Mouse (Mus musculus) heart, embryonic 10.5 days (tissue): ENCODE measurements at regions not wholly inside any gene's neighbourhood (a gene's known extent, or its start where the extent isn't known, plus 50 kb on each side); places are given as distances from the start of the nearest gene placed in this dataset.
"Not testable (repeated sequence)": the region's sequence is repeated elsewhere in the genome, so short reads cannot be mapped to it uniquely, and the experiment has no call there.

ENCODE experiments used
- DNase-seq: peaks from one replicate; pipeline ENCODE4 v3.0.0-alpha.2; 2017; ENCODE audit warnings: low spot score
- H3K27ac ChIP-seq: fragments of 300-500 bp; sonication (generic); 2 replicates; pipeline ENCODE4 v1.5.1; 2016; ENCODE audit warnings: mild to moderate bottlenecking
- H3K27me3 ChIP-seq: fragments of 300-500 bp; sonication (generic); 2 replicates; pipeline ENCODE4 v1.6.1; 2016; ENCODE audit warnings: mild to moderate bottlenecking; ENCODE audit not compliant: poor library complexity, insufficient read depth, severe bottlenecking
- H3K36me3 ChIP-seq: fragments of 300-500 bp; sonication (generic); 2 replicates; pipeline ENCODE4 v1.6.1; 2016; ENCODE audit warnings: mild to moderate bottlenecking, moderate library complexity
- H3K4me1 ChIP-seq: fragments of 300-500 bp; sonication (generic); 2 replicates; pipeline ENCODE4 v1.6.1; 2016; ENCODE audit warnings: mild to moderate bottlenecking
- H3K4me3 ChIP-seq: fragments of 300-500 bp; sonication (generic); 2 replicates; pipeline ENCODE4 v1.5.1; 2016; ENCODE audit warnings: mild to moderate bottlenecking, moderate library complexity
- H3K9me3 ChIP-seq: fragments of 300-500 bp; sonication (generic); 2 replicates; pipeline ENCODE4 v1.6.1; 2016; ENCODE audit warnings: mild to moderate bottlenecking, moderate library complexity
- WGBS: fragments of 180-500 bp; shearing (Covaris S2); methylation state at CpG from one replicate; pipeline ENCODE4 v1.1.7; 2016; 5-methylcytosine and 5-hydroxymethylcytosine counted together

- WGBS = 59% methylated on average over 1 of the region's 1 CpGs
- not testable (repeated sequence) for DNase-seq, H3K4me1 ChIP-seq, H3K4me3 ChIP-seq, H3K36me3 ChIP-seq, H3K27me3 ChIP-seq, H3K9me3 ChIP-seq, H3K27ac ChIP-seq
These were observed 825.5 kb downstream of the Dad1 start for GRCm38 (mm10) chr14:53428447-53428846.

- not testable (repeated sequence) for H3K27me3 ChIP-seq, H3K4me1 ChIP-seq, DNase-seq, H3K9me3 ChIP-seq, H3K36me3 ChIP-seq, H3K27ac ChIP-seq, H3K4me3 ChIP-seq
- 84% methylated on average over 10 of the region's 10 CpGs for WGBS
These were observed 826.3 kb downstream of the Dad1 start for GRCm38 (mm10) chr14:53427636-53428035.

DNA sequence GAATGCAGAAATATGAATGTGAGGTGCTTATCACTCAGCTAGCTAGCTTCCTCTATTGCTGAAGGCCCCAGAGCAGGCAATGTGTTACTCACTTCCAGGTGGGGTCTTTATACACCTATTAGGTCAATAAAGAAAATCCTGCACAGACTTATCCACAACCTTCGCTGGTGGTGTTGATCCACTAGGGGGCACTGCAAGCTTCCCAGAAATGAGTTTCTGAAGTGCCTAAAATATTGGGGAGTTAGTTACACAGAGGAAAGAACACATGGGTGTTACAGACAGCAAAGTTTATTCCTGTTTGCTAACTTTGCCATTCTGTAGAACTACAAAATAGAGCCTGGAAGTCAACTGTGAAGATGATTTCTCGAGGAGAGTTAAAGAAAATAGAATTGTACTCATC lies 836.9 kb downstream of the Dad1 start:
- H3K27me3 ChIP-seq, H3K9me3 ChIP-seq, DNase-seq, H3K4me3 ChIP-seq, H3K4me1 ChIP-seq, H3K36me3 ChIP-seq, H3K27ac ChIP-seq: not testable (repeated sequence)
- 52% methylated on average over 2 of the region's 2 CpGs for WGBS

- H3K27ac ChIP-seq, H3K36me3 ChIP-seq, H3K9me3 ChIP-seq, H3K4me1 ChIP-seq, DNase-seq, H3K27me3 ChIP-seq, H3K4me3 ChIP-seq: not testable (repeated sequence)
- 45% methylated on average over 3 of the region's 5 CpGs for WGBS
These were observed 846.2 kb downstream of the Dad1 start for GRCm38 (mm10) chr14:53407500-53408227.

DNA sequence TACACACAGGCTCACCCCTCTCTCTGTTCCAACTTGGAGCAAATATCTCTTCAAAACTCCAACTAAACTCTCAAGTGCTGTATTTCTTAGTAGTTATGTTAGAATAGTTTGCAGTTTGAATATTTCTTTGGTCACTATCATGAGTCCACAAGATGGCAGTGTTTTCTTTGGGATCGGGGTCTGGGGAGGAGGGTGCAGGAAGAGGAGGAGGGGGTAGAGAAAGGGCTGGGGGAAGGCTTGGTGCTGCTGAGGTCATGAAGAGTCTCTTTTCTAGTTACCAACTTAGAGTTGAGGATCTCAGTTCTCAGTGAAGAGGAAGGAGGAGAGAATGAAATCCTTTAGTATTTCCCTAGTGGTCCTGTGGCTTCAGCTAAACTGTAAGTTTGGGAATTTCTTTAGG lies 863.6 kb downstream of the Dad1 start:
- WGBS = no CpG with 5 or more reads among the region's 1 CpGs
- not testable (repeated sequence) for DNase-seq, H3K9me3 ChIP-seq, H3K4me1 ChIP-seq, H3K4me3 ChIP-seq, H3K36me3 ChIP-seq, H3K27ac ChIP-seq, H3K27me3 ChIP-seq

DNA sequence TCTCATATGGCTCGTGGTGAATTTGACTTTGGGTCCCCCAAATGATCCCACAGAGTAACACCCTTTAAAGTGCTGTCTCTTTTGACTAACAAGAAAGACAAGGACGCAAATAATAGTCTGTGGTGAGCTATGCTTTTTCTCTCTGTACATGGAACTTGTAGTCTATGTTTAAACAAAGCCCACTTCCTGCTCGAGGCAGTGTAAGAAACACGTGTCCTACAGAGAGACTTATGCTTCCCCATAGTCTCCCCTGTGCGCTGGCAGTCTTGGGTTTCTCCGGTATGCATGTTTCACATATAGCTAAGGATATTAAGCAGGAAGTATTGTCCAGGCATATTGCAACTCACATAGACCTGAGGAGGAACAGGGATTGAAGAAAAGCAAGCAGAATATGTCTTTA lies 879.0 kb upstream of the Olfr1507 start:
- H3K27ac ChIP-seq, H3K27me3 ChIP-seq, H3K4me3 ChIP-seq, H3K4me1 ChIP-seq, DNase-seq, H3K36me3 ChIP-seq, H3K9me3 ChIP-seq: not testable (repeated sequence)
- WGBS = 78% methylated on average over 5 of the region's 6 CpGs

GRCm38 (mm10) chr14:53373777-53374468 lies 878.4 kb upstream of the Olfr1507 start:
- whole genome bisulfite sequencing = 86% methylated on average over 1 of the region's 2 CpGs
- H3K9me3 ChIP-seq, H3K4me1 ChIP-seq, H3K4me3 ChIP-seq, DNase-seq, H3K36me3 ChIP-seq, H3K27me3 ChIP-seq, H3K27ac ChIP-seq: not testable (repeated sequence)

DNA sequence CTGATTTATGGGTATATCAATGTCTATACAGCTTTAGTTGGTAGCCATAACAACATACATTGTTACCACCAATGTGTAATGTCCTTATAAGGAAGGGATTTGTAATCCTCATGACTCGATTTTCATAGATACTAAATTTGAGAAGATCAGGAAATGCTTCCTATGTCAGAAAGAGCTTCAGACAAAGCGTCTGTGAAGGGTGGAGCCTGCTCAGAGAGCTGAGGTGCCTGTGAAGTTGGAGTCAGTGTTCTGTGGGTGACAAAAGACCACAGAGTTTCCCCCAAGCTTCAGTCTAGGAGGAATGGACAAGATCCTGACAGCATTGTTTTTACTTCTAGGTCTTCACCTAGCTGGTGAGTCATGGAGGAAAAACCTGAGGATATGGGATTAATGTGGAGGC lies 874.2 kb upstream of the Olfr1507 start:
- Histone ChIP-seq H3K4me1 (no peaks in the 10 kb centered on the region), H3K36me3 (no peaks in the 10 kb centered on the region), H3K9me3 (no peaks in the 10 kb centered on the region), H3K27ac (no peak overlapping the region), H3K4me3 (no peak overlapping the region), H3K27me3 (no peaks in the 10 kb centered on the region)
- WGBS = 59% methylated on average over 2 of the region's 2 CpGs
- no peak for DNase-seq

DNA sequence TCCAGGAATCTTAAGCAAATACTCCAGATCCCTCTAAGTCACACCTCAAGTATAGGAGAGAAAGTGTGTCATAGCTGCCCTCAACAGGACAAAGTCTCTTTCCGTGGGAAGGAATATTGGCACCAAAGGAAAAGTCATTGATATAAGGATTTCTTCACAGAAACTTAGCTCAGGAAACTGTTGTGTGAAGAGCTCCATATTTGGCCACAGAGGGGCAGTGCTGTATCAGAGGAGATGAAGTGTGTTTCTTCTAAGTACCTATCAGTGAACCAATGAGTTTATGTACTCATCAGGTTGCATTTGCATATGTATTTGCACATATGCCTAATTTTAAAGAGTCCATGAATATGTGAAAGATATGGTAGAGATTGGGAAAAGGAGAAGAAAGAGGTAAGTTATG lies 871.9 kb upstream of the Olfr1507 start:
- 71% methylated on average over 1 of the region's 1 CpGs for WGBS
- H3K36me3 ChIP-seq, H3K9me3 ChIP-seq, H3K27me3 ChIP-seq, H3K4me1 ChIP-seq, DNase-seq, H3K27ac ChIP-seq, H3K4me3 ChIP-seq: not testable (repeated sequence)

DNA sequence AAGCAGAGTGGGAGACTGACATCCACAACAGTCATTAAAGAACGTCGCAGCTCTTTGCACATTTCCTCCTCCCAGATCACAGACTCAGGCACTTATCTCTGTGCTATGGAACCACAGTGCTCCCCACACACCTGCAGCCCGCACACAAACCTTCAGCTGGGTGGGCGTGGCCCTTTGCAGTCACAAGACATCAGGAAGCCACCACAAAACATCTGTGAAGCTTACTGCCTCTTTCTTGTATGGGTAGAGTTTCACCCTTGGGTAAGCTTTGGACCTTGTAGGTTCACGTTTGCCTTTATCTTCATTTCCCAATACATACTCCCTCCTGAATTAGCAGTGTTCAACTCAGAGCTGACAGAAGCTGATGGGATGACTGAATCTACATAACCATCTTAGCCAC lies 868.4 kb upstream of the Olfr1507 start:
- DNase-seq, H3K4me1 ChIP-seq, H3K36me3 ChIP-seq, H3K27ac ChIP-seq, H3K27me3 ChIP-seq, H3K9me3 ChIP-seq, H3K4me3 ChIP-seq: not testable (repeated sequence)
- WGBS = 74% methylated on average over 5 of the region's 5 CpGs

DNA sequence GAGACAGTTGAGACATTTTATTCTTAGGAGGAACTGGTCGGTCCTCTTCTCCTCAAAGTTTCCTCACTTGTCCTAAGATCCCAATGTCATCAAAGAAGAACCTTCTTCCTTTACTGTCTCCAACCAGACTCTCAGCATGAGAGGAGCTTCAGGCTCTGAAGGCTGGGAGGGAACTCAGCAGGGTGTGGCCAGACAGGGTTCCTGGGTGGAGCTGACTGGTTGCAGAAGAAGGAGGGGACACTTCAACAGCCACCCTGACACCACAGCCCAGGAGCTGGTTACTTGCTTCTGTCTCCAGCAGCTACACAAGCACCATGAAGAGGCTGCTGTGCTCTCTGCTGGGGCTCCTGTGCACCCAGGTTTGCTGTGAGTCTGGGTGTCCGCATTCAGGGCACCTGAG lies 866.5 kb upstream of the Olfr1507 start:
- 59% methylated on average over 2 of the region's 2 CpGs for WGBS
- not testable (repeated sequence) for H3K27ac ChIP-seq, DNase-seq, H3K36me3 ChIP-seq, H3K4me1 ChIP-seq, H3K27me3 ChIP-seq, H3K4me3 ChIP-seq, H3K9me3 ChIP-seq

DNA sequence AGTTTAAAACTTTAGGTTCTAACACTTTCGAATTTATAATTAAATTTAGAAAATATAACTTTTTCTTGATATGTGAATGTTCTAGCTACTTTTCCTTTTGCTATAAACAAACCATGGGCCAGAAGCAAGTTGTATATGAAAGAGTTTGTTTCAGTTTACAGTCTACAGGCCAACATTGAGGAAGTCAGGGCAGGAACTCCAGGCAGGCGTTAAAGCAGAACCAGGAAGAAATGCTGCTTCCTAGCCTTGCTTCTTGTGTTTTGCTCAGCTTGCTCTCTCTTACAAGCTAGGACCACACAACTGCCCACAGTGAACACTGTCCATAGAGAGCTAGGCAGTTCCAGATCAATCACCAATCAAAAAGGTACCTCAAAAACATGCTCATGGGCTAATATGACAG lies 861.9 kb upstream of the Olfr1507 start:
- not testable (repeated sequence) for H3K27ac ChIP-seq, H3K4me1 ChIP-seq, H3K36me3 ChIP-seq, H3K27me3 ChIP-seq, H3K4me3 ChIP-seq, DNase-seq, H3K9me3 ChIP-seq
- 90% methylated on average over 1 of the region's 2 CpGs for WGBS

- no CpG with 5 or more reads among the region's 1 CpGs for WGBS
- H3K27me3 ChIP-seq, DNase-seq, H3K9me3 ChIP-seq, H3K4me1 ChIP-seq, H3K4me3 ChIP-seq, H3K27ac ChIP-seq, H3K36me3 ChIP-seq: not testable (repeated sequence)
These were observed 861.2 kb upstream of the Olfr1507 start for GRCm38 (mm10) chr14:53356783-53357182.

DNA sequence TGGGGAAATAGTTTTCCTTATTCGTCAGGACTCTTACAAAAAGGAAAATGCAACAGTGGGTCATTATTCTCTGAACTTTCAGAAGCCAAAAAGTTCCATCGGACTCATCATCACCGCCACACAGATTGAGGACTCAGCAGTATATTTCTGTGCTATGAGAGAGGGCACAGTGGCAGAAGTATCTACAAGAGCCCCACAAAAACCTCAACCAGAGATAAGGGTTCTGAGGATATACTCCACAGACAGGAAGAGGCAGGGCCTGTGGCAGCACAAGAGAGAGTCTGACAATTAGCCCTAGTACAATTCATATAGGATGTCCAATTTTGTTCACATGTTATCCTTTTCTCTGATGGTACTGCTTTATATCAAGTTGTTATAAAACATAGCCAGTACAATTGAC lies 855.9 kb upstream of the Olfr1507 start:
- WGBS = 83% methylated on average over 3 of the region's 3 CpGs
- H3K9me3 ChIP-seq, H3K36me3 ChIP-seq, H3K27me3 ChIP-seq, H3K27ac ChIP-seq, DNase-seq, H3K4me1 ChIP-seq, H3K4me3 ChIP-seq: not testable (repeated sequence)
